Mouse (Mus musculus) cerebellum, adult 2 months (tissue): ENCODE data around the gene Aldh3a2. TPM values are rescaled to one million over a fixed set of nuclear protein-coding genes. Genes with fewer than 3 reads are reported as not detected.

Experiments
- DNase-seq, 2 experiments: peaks; one replicate each; pipeline ENCODE4 v3.0.0; 2021
- H3K27ac ChIP-seq: fragments of 200-500 bp; 2 replicates; pipeline ENCODE4 v1.5.1; 2012; ENCODE audit warnings: low read length, control low read depth, inconsistent platforms; ENCODE audit not compliant: insufficient read depth
- H3K27me3 ChIP-seq: fragments of 200-500 bp; 2 replicates; pipeline ENCODE4 v1.6.1; 2012; ENCODE audit warnings: inconsistent platforms, mild to moderate bottlenecking, low read length, moderate library complexity; ENCODE audit not compliant: control insufficient read depth, insufficient read depth
- H3K4me1 ChIP-seq: fragments of 200-500 bp; 2 replicates; pipeline ENCODE4 v1.6.1; 2011; ENCODE audit warnings: low read length; ENCODE audit not compliant: control insufficient read depth, insufficient read depth
- H3K4me3 ChIP-seq: fragments of 200-500 bp; replicated peaks from 2 replicates; pipeline ENCODE3; 2011; ENCODE audit warnings: mild to moderate bottlenecking, low read depth, low read length, control low read depth; ENCODE audit not compliant: insufficient read depth
- CTCF ChIP-seq: fragments of 200-500 bp; IDR thresholded peaks from 2 replicates; pipeline ENCODE4 v1.5.1; 2011; ENCODE audit warnings: low read depth, mild to moderate bottlenecking, control low read depth, low read length, moderate library complexity, borderline replicate concordance; ENCODE audit not compliant: insufficient read depth
- POLR2A ChIP-seq: fragments of 200-500 bp; IDR thresholded peaks from 2 replicates; pipeline ENCODE4 v1.6.1; 2011; ENCODE audit warnings: low read length, control low read depth, borderline replicate concordance; ENCODE audit not compliant: insufficient read depth
- WGBS: fragments of 180-500 bp; shearing (Covaris S2); methylation state at CpG from one replicate; pipeline ENCODE4 v1.1.7; 2018; 5-methylcytosine and 5-hydroxymethylcytosine counted together
- polyA plus RNA-seq: library from polyadenylated mRNA; depleted of rRNA; stranded (reverse); fragments of >200 nt; gene quantifications from 2 replicates; pipeline ENCODE4 v1.2.3, GENCODE M21; 2012

Gene Aldh3a2
- polyA plus RNA-seq, 1 experiment: 68.4 TPM

- Histone ChIP-seq H3K27ac (no peak overlapping the region), H3K4me3 (no peak overlapping the region), H3K27me3 (no peaks in the 10 kb centered on the region), H3K4me1 (no peaks in the 10 kb centered on the region; the same call in 1 of the 2 replicates)
- TF ChIP-seq CTCF (no peak), POLR2A (no peak)
- no peak for DNase-seq
- 71% methylated on average over 3 of the region's 3 CpGs for WGBS
These were observed 32.9 kb upstream of the Aldh3a2 start for GRCm38 (mm10) chr11:61300205-61300604.

DNA sequence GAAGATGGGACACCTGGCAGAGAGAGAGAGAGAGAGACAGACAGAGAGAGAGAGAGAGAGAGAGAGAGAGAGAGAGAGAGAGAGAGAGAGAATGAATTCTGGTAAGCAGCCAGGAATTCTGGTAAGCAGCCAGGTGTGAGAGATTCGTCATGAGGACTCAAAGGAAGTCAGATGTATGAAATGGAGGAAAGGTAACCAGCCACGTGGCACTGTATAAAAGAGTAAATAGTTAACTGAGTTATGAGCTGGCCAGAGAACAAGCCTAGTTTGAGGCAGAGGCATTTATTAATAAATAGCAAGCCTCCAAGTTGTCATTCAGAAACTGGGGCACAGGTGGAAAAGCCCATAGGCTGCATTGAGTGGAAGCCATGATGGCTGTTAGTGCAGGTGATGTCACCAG, 30.6 kb upstream of the Aldh3a2 start:
- WGBS: 48% methylated on average over 2 of the region's 2 CpGs
- Histone ChIP-seq H3K27ac (no peak overlapping the region), H3K27me3 (no peaks in the 10 kb centered on the region), H3K4me3 (no peak overlapping the region), H3K4me1 (no peaks in the 10 kb centered on the region; the same call in 1 of the 2 replicates)
- DNase-seq: no peak
- no peak for TF ChIP-seq CTCF
- TF ChIP-seq POLR2A: no peak

GRCm38 (mm10) chr11:61297326-61297725, 30.1 kb upstream of the Aldh3a2 start:
- H3K27me3 ChIP-seq: no peaks in the 10 kb centered on the region
- no peak for TF ChIP-seq CTCF
- no peak for TF ChIP-seq POLR2A
- no peak overlapping the region for H3K27ac ChIP-seq
- no peak for DNase-seq
- H3K4me3 ChIP-seq: no peak overlapping the region
- H3K4me1 ChIP-seq: no peaks in the 10 kb centered on the region; the same call in 1 of the 2 replicates
- 85% methylated on average over 2 of the region's 2 CpGs for WGBS

- TF ChIP-seq CTCF: no peak
- no peak for TF ChIP-seq POLR2A
- no peaks in the 10 kb centered on the region for H3K27me3 ChIP-seq
- no peak overlapping the region for H3K4me3 ChIP-seq
- 57% methylated on average over 1 of the region's 1 CpGs for WGBS
- no peak for DNase-seq
- no peak overlapping the region for H3K27ac ChIP-seq
- H3K4me1 ChIP-seq: no peaks in the 10 kb centered on the region; the same call in 1 of the 2 replicates
These were observed 29.3 kb upstream of the Aldh3a2 start for GRCm38 (mm10) chr11:61296556-61296955.

DNA sequence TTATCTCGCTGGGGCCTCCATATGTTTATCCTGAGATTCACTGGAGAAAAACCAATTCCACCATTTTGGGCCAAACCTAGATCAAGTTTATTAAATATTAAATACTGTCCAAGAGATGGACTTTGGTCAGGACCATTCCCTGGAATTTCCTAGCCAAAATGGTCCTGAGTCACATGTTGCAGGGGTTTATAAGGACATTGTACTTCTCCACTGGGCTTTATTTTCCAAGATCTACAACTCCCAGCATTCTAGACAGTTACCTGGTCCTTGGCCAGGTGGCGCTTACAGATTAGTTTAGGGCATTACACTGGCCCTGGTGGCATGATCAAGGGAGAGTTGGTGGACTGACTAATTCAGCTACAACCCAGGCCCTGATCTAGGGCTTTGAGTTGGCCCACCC, 28.3 kb upstream of the Aldh3a2 start:
- 87% methylated on average over 2 of the region's 2 CpGs for WGBS
- DNase-seq: no peak
- H3K27ac ChIP-seq: no peak overlapping the region
- H3K4me3 ChIP-seq: no peak overlapping the region
- no peaks in the 10 kb centered on the region; the same call in 1 of the 2 replicates for H3K4me1 ChIP-seq
- TF ChIP-seq CTCF (no peak), POLR2A (no peak)
- no peaks in the 10 kb centered on the region for H3K27me3 ChIP-seq

- no peak for TF ChIP-seq CTCF
- TF ChIP-seq POLR2A: no peak
- no peaks in the 10 kb centered on the region for H3K27me3 ChIP-seq
- H3K4me3 ChIP-seq: no peak overlapping the region
- no peak for DNase-seq
- H3K4me1 ChIP-seq: no peaks in the 10 kb centered on the region; the same call in 1 of the 2 replicates
- no peak overlapping the region for H3K27ac ChIP-seq
- whole genome bisulfite sequencing: 87% methylated on average over 3 of the region's 3 CpGs
These were observed 27.2 kb upstream of the Aldh3a2 start for GRCm38 (mm10) chr11:61294431-61294830.

DNA sequence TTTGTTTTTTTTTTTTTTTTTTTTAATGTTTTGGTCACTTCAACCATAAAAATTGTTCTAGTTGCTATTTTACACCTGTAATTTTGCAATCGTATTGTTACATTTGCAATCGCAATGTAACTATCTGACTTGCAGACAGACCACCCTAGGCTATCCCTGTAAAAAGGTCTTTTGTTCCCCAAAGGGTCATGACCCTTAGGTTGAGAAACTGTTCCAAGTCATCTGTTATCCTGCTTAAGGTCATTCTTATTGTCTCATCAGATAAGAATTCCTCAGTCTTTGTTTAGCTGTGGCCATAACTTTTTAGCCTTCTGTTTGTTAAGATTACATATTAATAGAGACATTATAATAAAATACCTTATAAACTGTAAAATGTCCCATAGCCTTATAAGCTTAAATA, 26.0 kb upstream of the Aldh3a2 start:
- no peak for TF ChIP-seq POLR2A
- no peak for TF ChIP-seq CTCF
- Histone ChIP-seq H3K27ac (no peak overlapping the region), H3K27me3 (no peaks in the 10 kb centered on the region), H3K4me1 (no peaks in the 10 kb centered on the region; the same call in 1 of the 2 replicates), H3K4me3 (no peak overlapping the region)
- DNase-seq: no peak
- WGBS: 58% methylated on average over 2 of the region's 2 CpGs

DNA sequence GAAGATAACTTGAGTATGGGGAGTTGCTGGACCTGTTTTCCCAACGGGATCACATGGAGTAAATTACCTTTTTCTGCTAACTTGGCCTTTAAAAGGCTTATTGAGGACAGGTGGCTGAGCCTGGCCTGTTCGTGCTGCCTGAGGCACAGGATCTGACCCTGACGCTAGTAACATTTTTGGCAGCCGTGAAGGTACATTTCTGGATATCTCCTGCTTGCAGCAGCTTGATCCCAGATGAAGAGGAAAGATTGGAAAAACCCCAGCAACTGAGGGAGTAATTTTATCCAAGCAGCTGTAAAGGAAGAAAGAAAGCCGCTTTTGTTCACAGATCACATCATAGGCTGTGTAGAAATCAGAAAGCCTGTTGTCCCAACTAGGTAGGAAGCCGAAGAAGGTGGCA, 17.1 kb upstream of the Aldh3a2 start:
- WGBS: 57% methylated on average over 6 of the region's 6 CpGs
- TF ChIP-seq POLR2A: no peak
- Histone ChIP-seq H3K27me3 (no peaks in the 10 kb centered on the region), H3K4me1 (no peaks in the 10 kb centered on the region), H3K27ac (no peak overlapping the region), H3K4me3 (no peak overlapping the region)
- DNase-seq: peak in 1 of 2 experiments; percentile 24
